In genomic region chr1:73966411-73967238, GRCm38 (mm10) we compare ENCODE assay signal across 8 mouse cellular contexts.
A peak's percentile ranks its signal among the peaks of the same experiment; 100 is the strongest.
DNase-seq lines count a peak whose midpoint lies in the region; ATAC-seq and TF ChIP-seq lines count a peak whose summit lies in the region.

No protein-coding gene starts in this region.

- peaks cover 70% of the 10 kb centered on the region for H3K4me1 ChIP-seq in heart, embryonic 11.5 days (ENCODE audit: control insufficient read depth, insufficient read depth, low read length)
- peaks cover 16% of the 10 kb centered on the region; the same call in 1 of the 2 replicates for H3K4me1 ChIP-seq in stomach, postnatal 0 days (replicated peaks; ENCODE audit: control insufficient read depth, insufficient read depth)
- H3K4me1 ChIP-seq in hindbrain, embryonic 16.5 days (ENCODE audit: control insufficient read depth, insufficient read depth, low read depth, low read length) = peaks cover 29% of the 10 kb centered on the region
- H3K4me1 ChIP-seq in thymus, adult 2 months (replicated peaks; ENCODE audit: control insufficient read depth, insufficient read depth, low read length) = peaks cover 17% of the 10 kb centered on the region
- H3K4me1 ChIP-seq in hindbrain, embryonic 13.5 days (replicated peaks) = peaks cover 51% of the 10 kb centered on the region

- no peak for TF ChIP-seq POLR2A in thymus, adult 2 months (IDR thresholded peaks at IDR 0.05; ENCODE audit: control insufficient read depth, extremely low read depth, insufficient read depth, low read length, poor library complexity)

- no peaks in the 10 kb centered on the region for H3K36me3 ChIP-seq in heart, embryonic 11.5 days (ENCODE audit: control insufficient read depth, insufficient read depth, low read length)
- H3K36me3 ChIP-seq in stomach, postnatal 0 days (ENCODE audit: control insufficient read depth, insufficient read depth, low read length) = no peaks in the 10 kb centered on the region
- no peaks in the 10 kb centered on the region for H3K36me3 ChIP-seq in hindbrain, embryonic 16.5 days (ENCODE audit: control insufficient read depth, insufficient read depth, low read length)
- no peaks in the 10 kb centered on the region for H3K36me3 ChIP-seq in thymus, adult 2 months (ENCODE audit: control insufficient read depth, insufficient read depth, low read length)
- no peaks in the 10 kb centered on the region for H3K36me3 ChIP-seq in hindbrain, embryonic 13.5 days

- H3K4me3 ChIP-seq in heart, embryonic 11.5 days (ENCODE audit: low read depth, low read length) = no peak overlapping the region
- H3K4me3 ChIP-seq in stomach, postnatal 0 days (ENCODE audit: low read depth, low read length) = no peak overlapping the region
- no peak overlapping the region for H3K4me3 ChIP-seq in hindbrain, embryonic 16.5 days (ENCODE audit: low read length)
- H3K4me3 ChIP-seq in thymus, adult 2 months (ENCODE audit: control insufficient read depth, insufficient read depth, low read length) = no peak overlapping the region
- H3K4me3 ChIP-seq in hindbrain, embryonic 13.5 days = no peak overlapping the region

- WGBS in heart, embryonic 11.5 days (ENCODE audit: insufficient replicate concordance) = 57% methylated on average over 12 of the region's 12 CpGs
- WGBS in stomach, postnatal 0 days = 63% methylated on average over 12 of the region's 12 CpGs
- 72% methylated on average over 12 of the region's 12 CpGs for WGBS in hindbrain, embryonic 16.5 days
- 62% methylated on average over 12 of the region's 12 CpGs for WGBS in thymus, adult 2 months
- WGBS in hindbrain, embryonic 13.5 days = 75% methylated on average over 12 of the region's 12 CpGs

- DNase-seq in thymus, postnatal 0 days (ENCODE audit: low spot score) = peak; percentile 21
- no peak for DNase-seq in thymus, postnatal 10 days (ENCODE audit: low spot score in 2 of 2)
- peak; percentile 87 for DNase-seq in kidney, postnatal 14 days
- DNase-seq in stomach, postnatal 0 days (ENCODE audit: low spot score) = no peak
- DNase-seq in thymus, adult 2 months = no peak

- ATAC-seq in heart, embryonic 11.5 days (replicated peaks; ENCODE audit: insufficient number of reproducible peaks, low FRiP score, low TSS enrichment) = no peak
- peak; percentile 55; the same call in 1 of the 2 replicates for ATAC-seq in stomach, postnatal 0 days (ENCODE audit: low FRiP score, low TSS enrichment)
- ATAC-seq in hindbrain, embryonic 16.5 days = no peak
- no peak for ATAC-seq in hindbrain, embryonic 13.5 days (ENCODE audit: low FRiP score)

- H3K27ac ChIP-seq in heart, embryonic 11.5 days (ENCODE audit: low read depth, low read length) = peak overlapping the region; percentile 8; the same call in 1 of the 2 replicates
- H3K27ac ChIP-seq in stomach, postnatal 0 days (replicated peaks) = 0 out of 2 replicates have a peak overlapping the region, but pooled peaks have one; percentile 49
- no peak overlapping the region; the same call in 1 of the 2 replicates for H3K27ac ChIP-seq in hindbrain, embryonic 16.5 days (ENCODE audit: low read depth, low read length)
- no peak overlapping the region for H3K27ac ChIP-seq in thymus, adult 2 months (ENCODE audit: control insufficient read depth, insufficient read depth, low read length)
- H3K27ac ChIP-seq in hindbrain, embryonic 13.5 days = no peak overlapping the region

- H3K9ac ChIP-seq in heart, embryonic 11.5 days (ENCODE audit: low read depth, low read length) = no peak overlapping the region
- H3K9ac ChIP-seq in stomach, postnatal 0 days (ENCODE audit: low read length) = no peak overlapping the region
- H3K9ac ChIP-seq in hindbrain, embryonic 16.5 days (ENCODE audit: low read depth, low read length) = no peak overlapping the region
- H3K9ac ChIP-seq in hindbrain, embryonic 13.5 days = no peak overlapping the region

- peak; percentile 60 for TF ChIP-seq CTCF in stomach, postnatal 0 days (IDR thresholded peaks at IDR 0.05; ENCODE audit: low read depth)
- no peak for TF ChIP-seq CTCF in thymus, adult 2 months (IDR thresholded peaks at IDR 0.05; ENCODE audit: borderline replicate concordance, control insufficient read depth, extremely low read depth, insufficient read depth, low read length, poor library complexity)

- H3K4me2 ChIP-seq in heart, embryonic 11.5 days = no peak overlapping the region
- no peak overlapping the region for H3K4me2 ChIP-seq in stomach, postnatal 0 days (replicated peaks; ENCODE audit: low read depth)
- H3K4me2 ChIP-seq in hindbrain, embryonic 16.5 days (ENCODE audit: low read length) = no peak overlapping the region
- H3K4me2 ChIP-seq in hindbrain, embryonic 13.5 days = no peak overlapping the region

- no peaks in the 10 kb centered on the region for H3K9me3 ChIP-seq in heart, embryonic 11.5 days (replicated peaks; ENCODE audit: control insufficient read depth, low read length)
- no peaks in the 10 kb centered on the region for H3K9me3 ChIP-seq in stomach, postnatal 0 days (ENCODE audit: control insufficient read depth, low read length)
- H3K9me3 ChIP-seq in hindbrain, embryonic 16.5 days (ENCODE audit: control insufficient read depth, low read length) = no peaks in the 10 kb centered on the region
- H3K9me3 ChIP-seq in hindbrain, embryonic 13.5 days = no peaks in the 10 kb centered on the region

- no peak for TF ChIP-seq EP300 in stomach, postnatal 0 days (optimal IDR thresholded peaks at IDR 0.05)

- H3K27me3 ChIP-seq in heart, embryonic 11.5 days (ENCODE audit: control insufficient read depth, insufficient read depth, low read length) = no peaks in the 10 kb centered on the region
- no peaks in the 10 kb centered on the region for H3K27me3 ChIP-seq in stomach, postnatal 0 days (ENCODE audit: control insufficient read depth, insufficient read depth, low read length)
- H3K27me3 ChIP-seq in hindbrain, embryonic 16.5 days (replicated peaks; ENCODE audit: control insufficient read depth, insufficient read depth, low read length) = no peaks in the 10 kb centered on the region
- no peaks in the 10 kb centered on the region for H3K27me3 ChIP-seq in thymus, adult 2 months (ENCODE audit: control insufficient read depth, insufficient read depth, low read length)
- 0 out of 2 replicates have a peak, but pooled peaks cover 3% of the 10 kb centered on the region for H3K27me3 ChIP-seq in hindbrain, embryonic 13.5 days

Comparison
In these comparisons a context has a peak if more than half of its experiments do, and no peak if none do; other contexts are left out.
1. DNase-seq: peak in thymus, postnatal 0 days (single experiment) and kidney, postnatal 14 days (single experiment); none in thymus, postnatal 10 days (0 of 2), stomach, postnatal 0 days (single experiment) and thymus, adult 2 months (single experiment).
2. H3K27ac ChIP-seq: peak in heart, embryonic 11.5 days (single experiment) and stomach, postnatal 0 days (single experiment); none in hindbrain, embryonic 16.5 days (single experiment), thymus, adult 2 months (single experiment) and hindbrain, embryonic 13.5 days (single experiment).